Mouse (Mus musculus) gastrocnemius, adult 2 months (tissue): ENCODE data around the gene Tdpoz2. TPM values are rescaled to one million over a fixed set of nuclear protein-coding genes. Genes with fewer than 3 reads are reported as not detected.
"Not testable (repeated sequence)": the region's sequence is repeated elsewhere in the genome, so short reads cannot be mapped to it uniquely, and the experiment has no call there.

Experiments
- DNase-seq: peaks from one replicate; pipeline ENCODE4 v3.0.0; 2022
- H3K27ac ChIP-seq: fragments of 200-600 bp; 2 replicates; pipeline ENCODE4 v1.8.1; 2022; ENCODE audit warnings: mild to moderate bottlenecking
- H3K4me3 ChIP-seq: fragments of 200-600 bp; 2 replicates; pipeline ENCODE4 v1.8.1; 2022; ENCODE audit warnings: mild to moderate bottlenecking, moderate library complexity
- CTCF ChIP-seq: fragments of 200-600 bp; IDR thresholded peaks from 2 replicates; pipeline ENCODE4 v1.8.1; 2022; ENCODE audit warnings: antibody characterized with exemption, mild to moderate bottlenecking, moderate library complexity
- intact Hi-C: fragments of 180-260 bp; cut with DNase I; formaldehyde crosslinking; loops from one replicate; pipeline ENCODE4 v1.15.1; 2025
- long read RNA-seq, 2 experiments: library from polyadenylated mRNA; stranded (forward); transcript quantifications; one replicate each; pipeline ENCODE4 v2.0.0; 2021
- total RNA-seq, 2 experiments: library from RNA; stranded (reverse); gene quantifications; 2 replicates each; pipeline ENCODE4 v1.2.3; 2021

Tdpoz2 gene
- total RNA-seq: not detected
- long read RNA-seq, experiment 1: 0 reads
- long read RNA-seq, experiment 2: 0 reads

DNA sequence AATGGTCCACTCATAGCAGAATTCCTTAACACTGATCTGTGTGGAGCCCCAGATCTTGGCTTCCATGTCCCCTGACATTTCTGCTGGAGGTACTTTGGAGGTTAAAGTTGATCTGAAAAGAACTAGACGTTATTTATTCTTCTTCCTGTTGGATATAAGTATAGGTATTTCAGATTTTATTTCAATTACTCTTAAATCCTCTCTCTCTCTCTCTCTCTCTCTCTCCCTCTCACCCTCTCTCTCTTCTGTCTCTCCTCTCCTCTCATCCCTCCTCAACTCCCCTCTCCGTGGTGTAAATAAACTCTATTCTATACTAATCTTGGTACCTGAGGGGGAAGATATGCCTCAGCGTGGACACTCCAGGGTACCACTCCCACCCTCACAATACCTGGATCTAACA, at the start of gene Tdpoz2:
TSS of gene Tdpoz2 (minus strand) at position 101 of the 400 bp plus-strand sequence.
- Histone ChIP-seq H3K4me3 (no peak within 1 kb of the TSS), H3K27ac (no peak within 1 kb of the TSS)
- TF ChIP-seq CTCF: no peak
- DNase-seq: no peak
- intact Hi-C loops: no loop called here

DNA sequence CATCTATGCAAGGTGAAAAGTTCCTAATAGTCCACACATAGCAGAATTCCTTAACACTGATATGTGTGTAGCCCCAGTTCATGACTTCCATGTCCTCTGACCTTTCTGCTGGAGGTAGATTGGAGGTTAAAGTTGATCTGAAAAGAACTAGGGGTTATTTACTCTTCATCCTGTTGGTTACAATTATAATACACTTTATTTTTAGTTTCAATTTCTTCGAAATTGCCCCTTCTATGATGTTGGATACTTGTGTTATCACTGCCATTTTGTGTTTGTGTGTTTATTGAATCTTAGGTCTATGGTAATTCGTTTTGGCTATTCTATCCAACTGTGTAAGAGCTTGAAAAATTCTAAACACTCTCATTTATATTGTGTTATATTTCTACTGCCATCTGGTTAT, 40.5 kb upstream of the Tdpoz2 start, which contains the start of gene Gm37596:
TSS of gene Gm37596 (minus strand) at position 101 of the 400 bp plus-strand sequence.
- DNase-seq, H3K27ac ChIP-seq, intact Hi-C loops, H3K4me3 ChIP-seq: not testable (repeated sequence)

DNA sequence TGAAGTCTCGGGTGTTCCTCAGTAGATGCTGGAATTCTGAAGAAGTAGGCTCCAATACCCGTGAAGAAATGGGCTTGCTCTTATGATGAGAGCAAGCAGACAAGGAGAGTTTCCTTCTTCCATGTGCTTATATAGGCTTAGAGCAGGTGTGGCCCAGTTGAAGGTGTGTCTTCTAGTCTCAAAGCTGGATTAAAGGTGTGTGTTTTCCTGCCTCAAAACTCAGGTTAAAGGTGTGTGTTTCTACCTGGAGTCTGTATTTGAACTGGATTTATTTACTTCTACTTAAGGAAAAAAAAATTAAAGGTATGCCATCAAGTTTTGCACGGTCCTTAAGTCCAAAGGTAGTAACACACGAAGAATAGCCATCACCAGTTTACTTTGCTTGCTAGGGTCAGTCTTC, 23.7 kb upstream of the Tdpoz2 start, which contains the start of gene Tdpoz1:
TSS of gene Tdpoz1 (minus strand) at position 101 of the 400 bp plus-strand sequence.
- intact Hi-C loops, DNase-seq, H3K4me3 ChIP-seq, H3K27ac ChIP-seq: not testable (repeated sequence)

DNA sequence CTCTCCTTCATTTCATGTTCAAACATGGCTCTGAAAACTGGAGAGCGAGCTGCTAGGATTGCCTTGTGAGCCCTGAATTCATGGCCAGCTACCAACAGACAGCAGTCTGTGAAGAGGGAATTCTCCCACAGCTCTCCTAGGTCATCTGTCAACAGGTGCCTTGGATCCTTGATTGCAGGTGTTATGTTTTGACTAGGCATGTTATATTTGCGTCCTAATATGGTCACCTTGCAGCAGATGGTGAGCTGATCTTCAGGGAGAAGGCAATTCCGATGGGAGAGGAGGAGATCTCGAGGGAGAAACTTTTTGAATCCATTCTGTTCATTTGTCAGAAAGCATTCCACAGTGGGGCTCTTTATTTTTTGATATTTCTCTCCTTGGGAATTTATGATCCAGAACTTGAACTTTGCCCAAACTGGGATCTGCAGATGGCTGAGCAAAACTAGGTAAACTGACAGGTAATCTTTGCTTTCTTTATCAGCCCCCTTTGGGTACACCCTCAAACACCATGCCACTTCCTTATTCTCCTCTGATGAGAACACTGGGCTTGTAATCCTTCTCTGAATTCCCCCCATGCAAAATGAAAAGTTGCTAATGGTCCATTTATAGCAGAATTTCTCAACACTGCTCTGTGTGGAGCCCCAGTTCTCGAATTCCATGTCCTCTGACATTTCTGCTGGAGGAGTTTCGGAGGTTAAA, 18.5 kb upstream of the Tdpoz2 start:
- DNase-seq, H3K27ac ChIP-seq, intact Hi-C loops, H3K4me3 ChIP-seq: not testable (repeated sequence)

DNA sequence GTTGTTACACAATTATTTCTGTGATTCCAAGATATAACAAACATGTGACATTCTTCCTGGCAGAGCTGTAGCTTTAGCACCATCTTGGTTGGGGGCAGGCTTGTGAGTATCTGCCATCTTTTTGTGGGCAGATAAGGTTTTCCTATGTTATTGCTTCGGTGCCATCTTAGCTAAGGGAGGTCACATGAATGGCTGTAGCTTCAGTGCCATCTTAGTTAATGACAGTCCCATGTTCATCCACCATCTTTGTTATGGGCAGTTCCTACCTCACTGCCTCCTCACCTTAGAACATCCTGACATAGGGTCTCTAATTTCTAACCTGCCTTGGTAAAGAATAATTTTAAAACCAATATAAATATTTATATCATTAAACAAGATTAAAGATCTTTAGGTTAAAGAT, 1.8 kb upstream of the Tdpoz2 start:
- intact Hi-C loops: no loop called here
- Histone ChIP-seq H3K27ac (no peak overlapping the region), H3K4me3 (no peak overlapping the region)
- DNase-seq: no peak
- no peak for TF ChIP-seq CTCF

DNA sequence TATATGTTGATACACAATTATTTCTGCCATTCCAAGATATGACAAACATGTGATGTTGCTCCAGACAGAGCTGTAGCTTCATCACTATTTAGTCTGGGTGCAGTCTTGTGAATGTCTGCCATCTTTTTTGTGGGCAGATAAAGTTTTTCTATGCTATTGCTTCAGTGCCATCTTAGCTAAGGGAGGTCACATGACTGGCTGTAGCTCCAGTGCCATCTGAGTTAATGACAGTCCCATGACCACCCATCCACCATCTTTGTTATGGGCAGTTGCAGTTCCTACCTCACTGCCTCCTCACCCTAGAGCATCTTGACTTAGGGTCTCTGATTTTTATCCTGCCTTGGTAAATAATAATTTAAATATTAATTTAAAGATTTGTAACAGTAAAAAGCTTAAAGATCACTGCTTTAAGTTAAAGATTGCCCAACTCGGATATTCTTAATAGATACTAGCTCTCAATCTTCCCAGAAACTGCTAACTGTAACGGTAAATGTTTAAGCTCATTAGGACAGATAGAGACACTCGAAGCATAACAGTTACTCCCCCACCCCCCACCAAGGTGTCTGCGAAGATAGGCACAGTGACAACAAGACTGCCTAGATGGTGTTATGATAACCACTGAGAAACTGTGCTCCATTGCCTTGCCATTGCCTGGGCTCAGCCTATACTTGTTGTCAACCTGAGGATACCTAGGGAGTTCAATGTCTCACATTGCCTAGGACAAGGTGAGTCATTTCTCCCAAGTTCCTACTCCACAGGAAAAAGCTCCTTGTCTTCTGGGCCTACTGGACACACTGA, 21.4 kb downstream of the Tdpoz2 start:
- DNase-seq, H3K4me3 ChIP-seq, intact Hi-C loops, H3K27ac ChIP-seq: not testable (repeated sequence)

DNA sequence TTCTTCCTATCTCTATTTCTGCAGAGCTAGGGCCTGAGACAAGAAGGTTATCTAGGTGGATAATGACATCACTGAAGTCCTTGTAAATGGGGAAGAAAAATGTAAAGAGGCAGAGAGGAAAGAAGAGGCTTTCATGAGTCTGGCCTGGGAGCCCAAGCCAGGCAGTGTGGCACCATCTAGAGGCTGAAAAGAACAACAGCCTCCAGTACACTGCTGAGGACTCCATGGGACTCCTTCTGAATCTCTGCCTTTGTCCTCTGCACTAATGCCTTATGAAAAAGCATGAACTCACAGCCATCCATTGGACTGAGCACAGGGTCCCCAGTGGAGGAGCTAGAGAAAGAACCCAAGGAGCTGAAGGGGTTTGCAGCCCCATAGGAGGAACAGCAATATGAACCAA, 43.5 kb downstream of the Tdpoz2 start:
- peak; percentile 65 for TF ChIP-seq CTCF
- H3K4me3 ChIP-seq, intact Hi-C loops, H3K27ac ChIP-seq: not testable (repeated sequence)
- peak; percentile 31 for DNase-seq

DNA sequence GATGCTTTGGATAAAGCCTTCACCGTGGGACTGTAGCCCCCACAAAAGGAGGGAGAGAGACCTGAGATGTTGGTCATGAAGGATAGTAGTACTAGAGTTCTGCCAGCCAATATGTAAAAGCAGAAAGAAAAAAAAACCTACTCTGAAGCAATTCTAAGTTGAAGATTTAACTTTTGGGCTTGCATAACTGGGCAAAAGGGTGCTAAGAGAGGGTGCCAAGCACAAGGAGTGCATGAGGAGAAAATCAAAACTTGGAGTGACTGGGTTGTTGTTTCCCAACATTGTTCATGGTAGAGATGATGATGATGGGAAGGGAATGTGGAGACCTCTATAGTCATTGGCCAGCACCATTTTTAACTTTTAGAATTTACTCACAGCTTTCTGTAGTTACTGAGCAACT, 50.6 kb downstream of the Tdpoz2 start:
- intact Hi-C loops: no loop called here
- no peak for DNase-seq
- TF ChIP-seq CTCF: no peak
- no peak overlapping the region for H3K27ac ChIP-seq
- H3K4me3 ChIP-seq: no peak overlapping the region

Other genes with a start within 250 kb of the Tdpoz2 start
- not detected for gene Tchh, start 210.4 kb downstream of the Tdpoz2 start, total RNA-seq
- gene Tchhl1, start 183.9 kb downstream of the Tdpoz2 start, total RNA-seq: not detected
- 10 to 100 TPM; 27.0 to 48.3 TPM for gene S100a11, start 132.2 kb downstream of the Tdpoz2 start, total RNA-seq
- gene S100a10, start 97.6 kb downstream of the Tdpoz2 start, total RNA-seq: 10 to 100 TPM; 29.0 to 61.7 TPM
- not detected for gene Tdpoz1, start 23.6 kb upstream of the Tdpoz2 start, total RNA-seq
- gene Gm37596, start 40.4 kb upstream of the Tdpoz2 start, total RNA-seq: not detected
- not detected for gene Gm5773, start 120.3 kb upstream of the Tdpoz2 start, total RNA-seq
- not detected for gene Tdpoz4, start 143.7 kb upstream of the Tdpoz2 start, total RNA-seq
- not detected for gene Tdpoz3, start 173.3 kb upstream of the Tdpoz2 start, total RNA-seq